28 mouse cellular contexts compared by ENCODE assay signal in genomic region chr1:182425176-182425575, GRCm38 (mm10). TPM values are rescaled to one million over a fixed set of nuclear protein-coding genes. Genes with fewer than 3 reads are reported as not detected.
DNase-seq lines count a peak whose midpoint lies in the region; ATAC-seq lines count a peak whose summit lies in the region.
"Had no signal": no experiment of that assay in that cellular context is flagged by ENCODE, and none has a peak within 500 bp of the region (broad histone marks: within the 10 kb centered on the region; RNA-seq: fewer than 3 reads in every experiment).

No protein-coding gene starts in this region.

- peak overlapping the region; percentile 60 for H3K27ac ChIP-seq in forebrain, embryonic 15.5 days (replicated peaks)
- H3K27ac ChIP-seq: kidney, postnatal 0 days; limb, embryonic 10.5 days; macrophage; neural tube, embryonic 15.5 days had no signal

- H3K9me3 ChIP-seq in forebrain, embryonic 15.5 days, result no peaks in the 10 kb centered on the region
- H3K9me3 ChIP-seq: heart, embryonic 12.5 days; limb, embryonic 10.5 days; neural tube, embryonic 15.5 days had no signal

- H3K4me3 ChIP-seq in forebrain, embryonic 15.5 days, result no peak overlapping the region
- H3K4me3 ChIP-seq: erythroblast, embryonic 14.5 days; heart, embryonic 12.5 days; limb, embryonic 10.5 days; myocyte; neural tube, embryonic 15.5 days had no signal

- no peak for ATAC-seq in forebrain, embryonic 15.5 days (replicated peaks)
- ATAC-seq: CD4-positive, CD25-positive, alpha-beta regulatory T cell, adult 4 months; liver, postnatal 0 days; lung, postnatal 0 days; midbrain, embryonic 16.5 days had no signal

- H3K9ac ChIP-seq in forebrain, embryonic 15.5 days (replicated peaks), result no peak overlapping the region
- H3K9ac ChIP-seq: heart, embryonic 12.5 days; liver, postnatal 0 days; neural tube, embryonic 15.5 days had no signal

- no peak overlapping the region for H3K4me2 ChIP-seq in forebrain, embryonic 15.5 days (replicated peaks)
- H3K4me2 ChIP-seq: heart, embryonic 12.5 days; liver, embryonic 11.5 days; neural tube, embryonic 15.5 days had no signal

- H3K27me3 ChIP-seq in forebrain, embryonic 15.5 days, result no peaks in the 10 kb centered on the region
- H3K27me3 ChIP-seq: heart, embryonic 12.5 days; neural tube, embryonic 15.5 days had no signal

- H3K4me1 ChIP-seq in forebrain, embryonic 15.5 days, result peaks cover 24% of the 10 kb centered on the region

- WGBS in forebrain, embryonic 15.5 days, result 61% methylated on average over 3 of the region's 3 CpGs

- DNase-seq in cerebellum, adult 18-20 months, result peak; percentile 31 to 43
- no peak for DNase-seq in cerebellum, postnatal 10 days
- DNase-seq in heart, adult 11 months, result peak; percentile 53
- no peak for DNase-seq in heart, postnatal 4 days
- DNase-seq in cerebellum, adult 8-10 months, result peak; percentile 23
- DNase-seq in embryo, embryonic 10.5 days (ENCODE audit: low spot score), result no peak
- no peak for DNase-seq in kidney, adult 18-20 months
- DNase-seq: adrenal gland, postnatal 25 days; gastrocnemius, postnatal 10 days; heart, adult 18-20 months; heart, postnatal 10 days; kidney, adult 2 months; liver, postnatal 0 days; right cerebral cortex, adult 18-20 months; right cerebral cortex, postnatal 4 days; thymus, postnatal 25 days had no signal

- H3K36me3 ChIP-seq in forebrain, embryonic 15.5 days, result no peaks in the 10 kb centered on the region

RNA-seq across cellular contexts. Expression of gene Trp53bp2, which starts 16.2 kb away (rescaled TPM):
- total RNA-seq in heart, postnatal 4 days (2021), result 10 to 100 TPM; 20.4 to 20.5 TPM
- 26.5 and 26.9 TPM in 2 replicates for polyA plus RNA-seq in forebrain, embryonic 15.5 days (2015; fragmentation: Nextera tagmentation; extraction: Ambion mirVana)

Comparison
In these comparisons a context has a peak if more than half of its experiments do, and no peak if none do; other contexts are left out.
1. DNase-seq: peak in cerebellum, adult 18-20 months (2 of 2), heart, adult 11 months (single experiment) and cerebellum, adult 8-10 months (single experiment); none in cerebellum, postnatal 10 days (0 of 2), heart, postnatal 4 days (single experiment), embryo, embryonic 10.5 days (single experiment) and kidney, adult 18-20 months (single experiment).